Mouse (Mus musculus): ENCODE results near the gene Ccdc187. TPM values are rescaled to one million over a fixed set of nuclear protein-coding genes. Genes with fewer than 3 reads are reported as not detected.

Ccdc187 gene
- polyA plus RNA-seq, 1 experiment from 2014 or later, result 0.13 TPM

- H3K4me1 ChIP-seq (ENCODE audit: control insufficient read depth, insufficient read depth, low read length), result 0 out of 2 replicates have a peak, but pooled peaks cover 3% of the 10 kb centered on the region
- ATAC-seq (replicated peaks; ENCODE audit: extremely low read depth, insufficient read depth, low FRiP score), result no peak
These were observed 92.2 kb downstream of the Ccdc187 start for GRCm38 (mm10) chr2:26201926-26202848.

DNA sequence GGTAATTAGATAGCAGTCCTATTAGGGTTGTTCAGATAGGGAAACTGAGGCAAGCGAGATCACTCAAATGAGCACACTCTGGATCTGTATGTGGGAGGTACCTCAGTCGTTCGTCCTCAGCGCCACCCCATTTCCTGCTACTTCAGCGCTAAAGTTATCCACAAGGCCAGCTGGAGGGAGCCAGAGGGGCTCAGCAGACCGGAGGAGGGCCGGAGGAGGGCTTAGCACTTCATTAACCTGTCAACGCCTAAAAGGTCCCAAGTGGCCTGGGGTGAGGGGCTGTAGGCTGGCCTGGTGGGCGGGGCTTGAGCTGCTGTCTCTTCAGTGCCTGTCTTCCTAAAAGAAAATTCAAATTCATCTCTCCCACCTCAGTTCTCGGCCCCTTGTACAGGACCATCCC lies 95.9 kb downstream of the Ccdc187 start:
- ATAC-seq (replicated peaks; ENCODE audit: extremely low read depth, insufficient read depth, low FRiP score), result 0 out of 2 replicates have a peak, but pooled peaks have one; percentile 46

More at GRCm38 (mm10) chr2:26201926-26202848, 92.2 kb downstream of the Ccdc187 start:
- 1% methylated on average over 77 of the region's 77 CpGs for WGBS
- Histone ChIP-seq H3K27me3 (ENCODE audit: control insufficient read depth, insufficient read depth, low read length) (peaks cover 97% of the 10 kb centered on the region), H3K4me3 (ENCODE audit: low read length) (0 out of 2 replicates have a peak overlapping the region, but pooled peaks have one; percentile 7), H3K4me2 (ENCODE audit: low read depth, low read length) (no peak overlapping the region), H3K36me3 (ENCODE audit: control insufficient read depth, insufficient read depth) (no peaks in the 10 kb centered on the region), H3K9me3 (replicated peaks; ENCODE audit: control insufficient read depth, low read length) (no peaks in the 10 kb centered on the region), H3K27ac (ENCODE audit: low read length) (no peak overlapping the region), H3K9ac (ENCODE audit: low read length) (no peak overlapping the region)

DNA sequence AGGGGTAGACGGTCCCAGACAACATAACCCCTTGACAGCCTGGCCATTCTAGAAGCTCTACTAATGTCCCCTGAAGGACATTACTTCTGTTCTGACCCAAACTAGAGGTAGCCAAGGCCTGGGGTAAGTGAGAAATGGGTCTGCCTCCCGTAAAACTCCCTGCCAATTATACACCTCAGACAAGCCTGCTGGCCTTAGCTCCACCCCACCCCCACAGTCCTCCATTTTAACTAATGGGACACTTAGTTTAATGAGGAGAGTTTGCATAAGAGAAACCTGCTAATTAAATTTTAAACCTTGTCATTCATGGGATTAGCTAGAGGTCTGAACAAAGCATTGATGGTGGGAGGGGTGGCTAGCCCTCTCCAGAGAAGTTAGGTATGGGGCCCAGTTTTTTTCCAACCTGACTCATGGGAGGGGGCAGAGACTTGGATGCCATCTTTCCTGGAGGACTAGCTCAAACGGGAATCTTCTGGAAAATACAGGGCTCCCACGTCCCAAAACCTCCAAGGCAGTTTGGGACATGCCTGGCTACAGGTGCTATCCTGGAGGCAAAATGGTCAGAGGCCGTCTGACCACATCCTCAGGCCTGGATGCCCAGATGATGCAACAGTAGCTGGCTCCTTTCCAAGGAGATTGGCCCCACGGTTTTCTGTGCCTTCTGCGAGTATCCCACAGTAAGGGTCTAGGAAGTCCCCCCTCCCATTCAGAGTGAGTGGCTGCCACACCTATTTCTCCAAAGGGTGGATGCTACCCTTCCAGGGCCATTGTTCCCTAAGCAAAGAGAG lies 99.6 kb downstream of the Ccdc187 start:
- no peaks in the 10 kb centered on the region for H3K36me3 ChIP-seq (ENCODE audit: control insufficient read depth, insufficient read depth)
- H3K4me3 ChIP-seq (ENCODE audit: low read length), result no peak overlapping the region
- 40% methylated on average over 7 of the region's 7 CpGs for WGBS
- H3K27ac ChIP-seq (ENCODE audit: low read length), result no peak overlapping the region
- no peak overlapping the region for H3K9ac ChIP-seq (ENCODE audit: low read length)
- H3K4me1 ChIP-seq (ENCODE audit: control insufficient read depth, insufficient read depth, low read length), result no peaks in the 10 kb centered on the region
- peaks cover 51% of the 10 kb centered on the region for H3K27me3 ChIP-seq (ENCODE audit: control insufficient read depth, insufficient read depth, low read length)
- H3K9me3 ChIP-seq (replicated peaks; ENCODE audit: control insufficient read depth, low read length), result no peaks in the 10 kb centered on the region
- no peak overlapping the region for H3K4me2 ChIP-seq (ENCODE audit: low read depth, low read length)
- no peak for ATAC-seq (replicated peaks; ENCODE audit: extremely low read depth, insufficient read depth, low FRiP score)

More for the DNA sequence above, 95.9 kb downstream of the Ccdc187 start:
- Histone ChIP-seq H3K9ac (ENCODE audit: low read length) (no peak overlapping the region), H3K4me1 (ENCODE audit: control insufficient read depth, insufficient read depth, low read length) (0 out of 2 replicates have a peak, but pooled peaks cover 3% of the 10 kb centered on the region), H3K4me2 (ENCODE audit: low read depth, low read length) (peak overlapping the region; percentile 22; the same call in 1 of the 2 replicates), H3K27me3 (ENCODE audit: control insufficient read depth, insufficient read depth, low read length) (peaks cover 80% of the 10 kb centered on the region), H3K4me3 (ENCODE audit: low read length) (no peak overlapping the region), H3K9me3 (replicated peaks; ENCODE audit: control insufficient read depth, low read length) (no peaks in the 10 kb centered on the region), H3K36me3 (ENCODE audit: control insufficient read depth, insufficient read depth) (no peaks in the 10 kb centered on the region), H3K27ac (ENCODE audit: low read length) (no peak overlapping the region)
- under 1% methylated on average over 10 of the region's 10 CpGs for WGBS

Other genes starting within 250 kb of the Ccdc187 start
- gene Nacc2, start 171.3 kb downstream of the Ccdc187 start, polyA plus RNA-seq (2015; fragmentation: Nextera tagmentation; extraction: Ambion mirVana), result 6.9 and 8.0 TPM in 2 replicates
- gene Lhx3, start 86.3 kb downstream of the Ccdc187 start, polyA plus RNA-seq (2015; fragmentation: Nextera tagmentation; extraction: Ambion mirVana), result not detected in 2 replicates
- 11.8 and 13.0 TPM in 2 replicates for gene Qsox2, start 57.0 kb downstream of the Ccdc187 start, polyA plus RNA-seq (2015; fragmentation: Nextera tagmentation; extraction: Ambion mirVana)
- 102 and 104 TPM in 2 replicates for gene Gpsm1, start 21.0 kb upstream of the Ccdc187 start, polyA plus RNA-seq (2015; fragmentation: Nextera tagmentation; extraction: Ambion mirVana)
- gene Dnlz, start 57.6 kb upstream of the Ccdc187 start, polyA plus RNA-seq (2015; fragmentation: Nextera tagmentation; extraction: Ambion mirVana), result 23.1 and 24.9 TPM in 2 replicates
- gene Card9, start 66.4 kb upstream of the Ccdc187 start, polyA plus RNA-seq (2015; fragmentation: Nextera tagmentation; extraction: Ambion mirVana), result 1.0 and 1.2 TPM in 2 replicates
- 14.8 and 18.5 TPM in 2 replicates for gene Snapc4, start 86.1 kb upstream of the Ccdc187 start, polyA plus RNA-seq (2015; fragmentation: Nextera tagmentation; extraction: Ambion mirVana)
- gene Entr1, start 94.8 kb upstream of the Ccdc187 start, polyA plus RNA-seq (2015; fragmentation: Nextera tagmentation; extraction: Ambion mirVana), result 81.4 and 86.0 TPM in 2 replicates
- gene Pmpca, start 94.8 kb upstream of the Ccdc187 start, polyA plus RNA-seq (2015; fragmentation: Nextera tagmentation; extraction: Ambion mirVana), result 118 and 119 TPM in 2 replicates
- 15.0 and 15.3 TPM in 2 replicates for gene Inpp5e, start 114.6 kb upstream of the Ccdc187 start, polyA plus RNA-seq (2015; fragmentation: Nextera tagmentation; extraction: Ambion mirVana)
- gene Sec16a, start 150.7 kb upstream of the Ccdc187 start, polyA plus RNA-seq (2015; fragmentation: Nextera tagmentation; extraction: Ambion mirVana), result 14.5 and 14.8 TPM in 2 replicates
- 17.9 and 21.8 TPM in 2 replicates for gene Notch1, start 222.1 kb upstream of the Ccdc187 start, polyA plus RNA-seq (2015; fragmentation: Nextera tagmentation; extraction: Ambion mirVana)